Mouse (Mus musculus) G1E (cell line): ENCODE results near the gene Zfp609.

Source experiments
- GATA1 ChIP-seq: IDR thresholded peaks from 2 replicates; pipeline ENCODE4 v1.6.1; 2012; ENCODE audit warnings: borderline replicate concordance, low read length, inconsistent platforms, mixed read lengths
- TAL1 ChIP-seq: conservative IDR thresholded peaks from 2 replicates; pipeline ENCODE4 v1.6.1; 2012; ENCODE audit warnings: low read depth, low read length, inconsistent platforms, mixed read lengths

GRCm38 (mm10) chr9:65646782-65647181, 180.6 kb downstream of the Zfp609 start:
- TF ChIP-seq GATA1 (no peak), TAL1 (no peak)
